Comparison of ENCODE assay signal across 31 mouse cellular contexts in the genomic region with DNA sequence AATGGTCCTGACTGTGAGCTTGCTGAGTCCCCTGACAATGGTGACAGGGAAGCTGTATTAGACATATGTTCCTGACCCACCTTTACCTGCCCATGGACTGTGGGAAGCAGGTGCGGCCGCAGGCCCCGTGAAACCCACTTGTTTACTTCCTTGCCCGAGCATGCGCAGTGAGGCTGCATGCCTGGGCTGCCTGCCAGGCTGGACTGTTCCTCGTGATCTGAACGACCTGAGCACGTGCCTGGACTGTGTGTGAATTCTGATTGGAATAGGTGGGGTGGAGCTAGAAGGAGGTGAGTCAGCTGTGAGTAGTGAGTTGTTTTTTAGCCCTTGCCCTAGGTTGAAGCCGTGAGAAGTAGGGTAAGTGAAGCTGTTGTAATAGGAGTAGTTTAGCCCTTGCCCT. TPM values are rescaled to one million over a fixed set of nuclear protein-coding genes. Genes with fewer than 3 reads are reported as not detected.
DNase-seq lines count a peak whose midpoint lies in the region; ATAC-seq lines count a peak whose summit lies in the region.
"Had no signal": no experiment of that assay in that cellular context is flagged by ENCODE, and none has a peak within 500 bp of the region (broad histone marks: within the 10 kb centered on the region; RNA-seq: fewer than 3 reads in every experiment).

No protein-coding gene starts in this region.

- peak; percentile 86 for DNase-seq in kidney, adult 18-20 months
- peak; percentile 3 for DNase-seq in NIH3T3 (ENCODE audit: low read depth)
- peak; percentile 85 to 88 for DNase-seq in kidney, adult 8-10 months
- peak; percentile 16 to 27 for DNase-seq in kidney, postnatal 4 days
- DNase-seq in right cerebral cortex, adult 2 months (ENCODE audit: low spot score in 2 of 2), result no peak
- DNase-seq in forebrain, embryonic 10.5 days (ENCODE audit: extremely low spot score, low spot score), result no peak
- DNase-seq: adrenal gland, adult 8-10 months; B cell, adult 2 months; cerebellum, adult 2 months; forebrain, postnatal 0 days; gastrocnemius, postnatal 14 days; heart, adult 18-20 months; heart, postnatal 10 days; layer of hippocampus, adult 9-11 months; lung, postnatal 36 days; right cerebral cortex, postnatal 25 days; spleen, adult 18-20 months; thymus, adult 18-20 months; thymus, postnatal 36 days had no signal

- no peak overlapping the region for H3K4me2 ChIP-seq in kidney, embryonic 14.5 days (replicated peaks; ENCODE audit: low read depth, low read length)
- H3K4me2 ChIP-seq: embryonic facial prominence, embryonic 15.5 days; heart, embryonic 12.5 days; hindbrain, embryonic 12.5 days; liver, embryonic 15.5 days; lung, embryonic 15.5 days; midbrain, embryonic 13.5 days had no signal

- no peaks in the 10 kb centered on the region for H3K36me3 ChIP-seq in kidney, embryonic 14.5 days (ENCODE audit: control insufficient read depth, insufficient read depth, low read length)
- H3K36me3 ChIP-seq in forebrain, embryonic 10.5 days (replicated peaks), result no peaks in the 10 kb centered on the region
- H3K36me3 ChIP-seq: embryonic facial prominence, embryonic 15.5 days; G1E; heart, embryonic 12.5 days; hindbrain, embryonic 12.5 days; liver, embryonic 15.5 days; lung, embryonic 15.5 days; midbrain, embryonic 13.5 days had no signal

- H3K9me3 ChIP-seq in kidney, embryonic 14.5 days (ENCODE audit: control insufficient read depth, low read length), result no peaks in the 10 kb centered on the region
- no peaks in the 10 kb centered on the region for H3K9me3 ChIP-seq in forebrain, embryonic 10.5 days
- H3K9me3 ChIP-seq: embryonic facial prominence, embryonic 15.5 days; G1E; hindbrain, embryonic 12.5 days; liver, embryonic 15.5 days; lung, embryonic 15.5 days; megakaryocyte, embryonic 14.5 days; midbrain, embryonic 13.5 days had no signal

- no peak overlapping the region for H3K9ac ChIP-seq in kidney, embryonic 14.5 days (ENCODE audit: low read depth, low read length)
- H3K9ac ChIP-seq: embryonic facial prominence, embryonic 15.5 days; forebrain, postnatal 0 days; heart, embryonic 12.5 days; hindbrain, embryonic 12.5 days; liver, embryonic 15.5 days; lung, embryonic 15.5 days; midbrain, embryonic 13.5 days had no signal

- no peak for ATAC-seq in kidney, embryonic 14.5 days (ENCODE audit: low FRiP score, low TSS enrichment)
- ATAC-seq: activated CD4-positive, CD25-positive, alpha-beta regulatory T cell, adult 4 months; forebrain, postnatal 0 days; midbrain, embryonic 13.5 days had no signal

- no peaks in the 10 kb centered on the region for H3K27me3 ChIP-seq in kidney, embryonic 14.5 days (ENCODE audit: control insufficient read depth, insufficient read depth, low read length)
- no peaks in the 10 kb centered on the region for H3K27me3 ChIP-seq in forebrain, embryonic 10.5 days (ENCODE audit: poor library complexity, severe bottlenecking)
- H3K27me3 ChIP-seq: embryonic facial prominence, embryonic 15.5 days; heart, embryonic 12.5 days; hindbrain, embryonic 12.5 days; liver, embryonic 15.5 days; lung, embryonic 15.5 days; megakaryocyte, embryonic 14.5 days; midbrain, embryonic 13.5 days had no signal

- H3K4me1 ChIP-seq in kidney, embryonic 14.5 days (ENCODE audit: control insufficient read depth, insufficient read depth, low read length), result no peaks in the 10 kb centered on the region
- no peaks in the 10 kb centered on the region for H3K4me1 ChIP-seq in forebrain, embryonic 10.5 days
- H3K4me1 ChIP-seq: embryonic facial prominence, embryonic 15.5 days; heart, embryonic 12.5 days; hindbrain, embryonic 12.5 days; liver, embryonic 15.5 days; lung, embryonic 15.5 days; megakaryocyte, embryonic 14.5 days; midbrain, embryonic 13.5 days had no signal

- no peak overlapping the region for H3K27ac ChIP-seq in kidney, embryonic 14.5 days (ENCODE audit: low read depth, low read length)
- H3K27ac ChIP-seq in forebrain, embryonic 10.5 days, result no peak overlapping the region
- H3K27ac ChIP-seq: embryonic facial prominence, embryonic 15.5 days; hindbrain, embryonic 12.5 days; liver, embryonic 15.5 days; lung, embryonic 15.5 days; midbrain, embryonic 13.5 days had no signal

- 81% methylated on average over 9 of the region's 9 CpGs for WGBS in kidney, embryonic 14.5 days
- WGBS in forebrain, embryonic 10.5 days, result 87% methylated on average over 9 of the region's 9 CpGs

- no peak overlapping the region for H3K4me3 ChIP-seq in kidney, embryonic 14.5 days (ENCODE audit: low read length)
- no peak overlapping the region for H3K4me3 ChIP-seq in forebrain, embryonic 10.5 days
- H3K4me3 ChIP-seq: embryonic facial prominence, embryonic 15.5 days; heart, embryonic 12.5 days; hindbrain, embryonic 12.5 days; liver, embryonic 15.5 days; lung, embryonic 15.5 days; megakaryocyte, embryonic 14.5 days; midbrain, embryonic 13.5 days had no signal

RNA-seq across cellular contexts. Expression of a gene that starts 27.7 kb away (rescaled TPM):
- not detected in 2 replicates for polyA plus RNA-seq in kidney, embryonic 14.5 days (2014; fragmentation: Nextera tagmentation; extraction: Ambion mirVana)
- not detected in 2 replicates for polyA plus RNA-seq in forebrain, embryonic 10.5 days (2016; fragmentation: Nextera tagmentation; extraction: Ambion mirVana)
- polyA plus RNA-seq: activated CD4-positive, CD25-positive, alpha-beta regulatory T cell, adult 4 months; cerebellum, adult 2 months; embryonic facial prominence, embryonic 15.5 days; forebrain, postnatal 0 days; G1E; heart, embryonic 12.5 days; hindbrain, embryonic 12.5 days; limb, embryonic 14.5 days; liver, embryonic 15.5 days; lung, embryonic 15.5 days; midbrain, embryonic 13.5 days; neural tube, embryonic 11.5 days had no signal

RNA-seq across cellular contexts. Expression of a gene that starts 38.1 kb away (rescaled TPM):
- polyA plus RNA-seq in kidney, embryonic 14.5 days (2014; fragmentation: Nextera tagmentation; extraction: Ambion mirVana), result not detected in 2 replicates
- not detected in 2 replicates for polyA plus RNA-seq in forebrain, embryonic 10.5 days (2016; fragmentation: Nextera tagmentation; extraction: Ambion mirVana)
- polyA plus RNA-seq: activated CD4-positive, CD25-positive, alpha-beta regulatory T cell, adult 4 months; cerebellum, adult 2 months; embryonic facial prominence, embryonic 15.5 days; forebrain, postnatal 0 days; G1E; heart, embryonic 12.5 days; hindbrain, embryonic 12.5 days; limb, embryonic 14.5 days; liver, embryonic 15.5 days; lung, embryonic 15.5 days; midbrain, embryonic 13.5 days; neural tube, embryonic 11.5 days had no signal

Comparison
In these comparisons a context has a peak if more than half of its experiments do, and no peak if none do; other contexts are left out.
1. DNase-seq: peak in kidney, adult 18-20 months (single experiment), NIH3T3 (single experiment), kidney, adult 8-10 months (2 of 2) and kidney, postnatal 4 days (2 of 2); none in right cerebral cortex, adult 2 months (0 of 2) and forebrain, embryonic 10.5 days (single experiment).